Mouse (Mus musculus) embryonic fibroblast, embryonic 13.5 days (primary cell): ENCODE results near the gene Il12rb1. TPM values are rescaled to one million over a fixed set of nuclear protein-coding genes. Genes with fewer than 3 reads are reported as not detected.

Source experiments
- H3K27ac ChIP-seq: 2 replicates; pipeline ENCODE4 v1.5.1; 2012; ENCODE audit warnings: low read length, control low read depth, inconsistent platforms; ENCODE audit not compliant: insufficient read depth
- H3K4me1 ChIP-seq: 2 replicates; pipeline ENCODE4 v1.6.1; 2011; ENCODE audit warnings: low read length; ENCODE audit not compliant: control insufficient read depth, insufficient read depth
- H3K4me3 ChIP-seq: 2 replicates; pipeline ENCODE4 v1.5.1; 2011; ENCODE audit warnings: mild to moderate bottlenecking, control low read depth, low read length; ENCODE audit not compliant: insufficient read depth
- CTCF ChIP-seq: IDR thresholded peaks from 2 replicates; pipeline ENCODE4 v1.5.1; 2011; ENCODE audit warnings: mild to moderate bottlenecking, control low read depth, low read length, moderate library complexity, borderline replicate concordance; ENCODE audit not compliant: insufficient read depth
- POLR2A ChIP-seq: IDR thresholded peaks from 2 replicates; pipeline ENCODE4 v1.6.1; 2011; ENCODE audit warnings: low read depth, mild to moderate bottlenecking, control low read depth, low read length, moderate library complexity
- polyA plus RNA-seq: library from polyadenylated mRNA; stranded (reverse); fragments of >200 nt; gene quantifications from 2 replicates; pipeline ENCODE4 v1.2.4, GENCODE M21; 2011; ENCODE audit warnings: low read depth; ENCODE audit not compliant: missing spikeins, insufficient read length

Il12rb1 gene
- polyA plus RNA-seq, 1 experiment, result not detected

DNA sequence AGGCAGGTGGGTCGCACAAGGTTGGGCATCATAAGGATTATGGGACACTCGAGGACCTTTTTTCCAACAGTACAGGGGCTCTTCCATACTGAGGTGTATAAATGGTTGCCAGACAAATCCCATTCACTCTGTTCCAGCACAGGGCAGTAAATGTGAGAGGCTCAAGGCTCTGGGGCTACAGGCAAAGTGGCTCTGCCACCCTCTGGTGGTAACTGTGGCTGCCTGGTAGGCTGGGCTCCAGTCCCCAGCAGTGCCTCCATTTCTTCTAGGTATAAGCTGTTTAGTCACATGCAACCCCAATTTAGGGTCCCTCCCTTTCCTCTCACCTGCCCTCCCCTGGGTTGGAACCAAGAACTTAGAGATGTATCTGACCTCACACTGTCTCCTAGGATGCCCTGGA is 12.9 kb upstream of the Il12rb1 start:
- H3K4me3 ChIP-seq, result no peak overlapping the region
- H3K27ac ChIP-seq, result no peak overlapping the region
- peak; percentile 22; the same call in 1 of the 2 replicates for TF ChIP-seq CTCF
- no peak for TF ChIP-seq POLR2A
- H3K4me1 ChIP-seq, result no peaks in the 10 kb centered on the region

DNA sequence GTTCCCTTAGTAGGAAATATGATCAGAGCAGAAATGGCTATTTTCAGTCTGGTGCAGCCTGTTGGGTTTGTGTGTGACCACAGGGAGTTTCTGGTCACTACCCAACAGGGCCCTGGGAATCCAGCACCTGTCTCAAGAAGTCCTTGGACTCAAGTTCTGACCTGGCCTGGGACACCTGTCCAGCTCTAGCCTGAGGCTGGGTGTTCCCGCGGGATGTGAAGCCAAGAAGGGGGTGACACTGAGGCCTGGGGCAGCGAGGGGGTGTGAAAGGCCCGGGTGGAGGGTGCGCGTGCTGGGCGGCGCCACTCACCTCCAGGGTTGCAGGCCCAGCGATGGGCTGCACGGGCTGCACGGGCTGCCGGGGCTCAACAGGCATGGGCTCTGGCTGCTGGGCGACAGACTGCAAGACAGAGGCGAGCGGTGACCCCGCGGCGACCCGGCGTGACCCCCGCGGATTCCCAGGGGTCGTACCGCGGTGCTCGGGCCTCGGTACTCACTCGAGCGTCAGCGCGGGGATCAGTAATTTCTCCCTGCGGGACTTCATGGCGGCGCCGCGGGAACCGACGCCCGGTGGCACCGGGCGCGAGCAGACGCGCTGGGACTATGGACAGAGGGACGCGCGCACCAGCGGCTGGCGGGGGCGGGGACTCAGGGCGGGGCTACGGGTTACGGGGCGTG is 11.7 kb upstream of the Il12rb1 start:
- TF ChIP-seq POLR2A, result no peak
- Histone ChIP-seq H3K4me1 (no peaks in the 10 kb centered on the region), H3K27ac (no peak overlapping the region), H3K4me3 (peak overlapping the region; percentile 47)

- no peaks in the 10 kb centered on the region for H3K4me1 ChIP-seq
- peak overlapping the region; percentile 43 for H3K4me3 ChIP-seq
- no peak overlapping the region for H3K27ac ChIP-seq
- TF ChIP-seq CTCF (no peak), POLR2A (no peak; the same call in 1 of the 2 replicates)
These were observed 10.9 kb upstream of the Il12rb1 start for GRCm38 (mm10) chr8:70797081-70798070.

- Histone ChIP-seq H3K4me1 (no peaks in the 10 kb centered on the region), H3K4me3 (0 out of 2 replicates have a peak overlapping the region, but pooled peaks have one; percentile 43), H3K27ac (no peak overlapping the region)
- TF ChIP-seq POLR2A (no peak), CTCF (no peak)
These were observed 10.0 kb upstream of the Il12rb1 start for GRCm38 (mm10) chr8:70798281-70798680.

- Histone ChIP-seq H3K4me1 (no peaks in the 10 kb centered on the region), H3K4me3 (no peak overlapping the region), H3K27ac (no peak overlapping the region)
- TF ChIP-seq POLR2A (no peak), CTCF (no peak)
These were observed 7.6 kb upstream of the Il12rb1 start for GRCm38 (mm10) chr8:70800648-70801047.

DNA sequence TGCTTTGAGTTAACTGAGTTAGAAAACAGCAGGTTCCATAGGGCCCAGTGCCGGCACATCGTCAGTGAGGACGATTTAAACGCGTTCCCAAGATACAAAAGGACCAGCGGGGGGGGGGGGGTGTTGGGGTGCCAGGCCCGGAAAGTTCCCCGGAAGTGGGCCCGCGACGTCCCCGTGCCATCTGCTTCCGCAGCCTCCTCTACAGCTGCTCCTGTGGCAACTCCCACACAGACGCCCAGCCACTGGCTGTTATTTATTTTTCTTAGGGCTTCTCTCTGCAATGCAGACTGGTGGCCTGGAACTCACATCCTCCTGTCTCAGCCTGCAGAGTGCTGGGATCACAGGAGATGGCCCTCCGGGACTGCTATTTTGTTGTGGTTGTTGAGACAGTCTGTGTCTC is 7.1 kb upstream of the Il12rb1 start:
- TF ChIP-seq CTCF, result no peak
- TF ChIP-seq POLR2A, result no peak
- H3K4me1 ChIP-seq, result no peaks in the 10 kb centered on the region
- no peak overlapping the region for H3K4me3 ChIP-seq
- no peak overlapping the region for H3K27ac ChIP-seq

- Histone ChIP-seq H3K4me1 (no peaks in the 10 kb centered on the region), H3K4me3 (no peak overlapping the region), H3K27ac (no peak overlapping the region)
- TF ChIP-seq POLR2A, result no peak
- no peak for TF ChIP-seq CTCF
These were observed 6.4 kb upstream of the Il12rb1 start for GRCm38 (mm10) chr8:70801830-70802229.

- Histone ChIP-seq H3K4me1 (no peaks in the 10 kb centered on the region), H3K27ac (no peak overlapping the region), H3K4me3 (no peak overlapping the region)
- TF ChIP-seq CTCF (no peak), POLR2A (no peak)
These were observed 5.3 kb upstream of the Il12rb1 start for GRCm38 (mm10) chr8:70802786-70803510.

DNA sequence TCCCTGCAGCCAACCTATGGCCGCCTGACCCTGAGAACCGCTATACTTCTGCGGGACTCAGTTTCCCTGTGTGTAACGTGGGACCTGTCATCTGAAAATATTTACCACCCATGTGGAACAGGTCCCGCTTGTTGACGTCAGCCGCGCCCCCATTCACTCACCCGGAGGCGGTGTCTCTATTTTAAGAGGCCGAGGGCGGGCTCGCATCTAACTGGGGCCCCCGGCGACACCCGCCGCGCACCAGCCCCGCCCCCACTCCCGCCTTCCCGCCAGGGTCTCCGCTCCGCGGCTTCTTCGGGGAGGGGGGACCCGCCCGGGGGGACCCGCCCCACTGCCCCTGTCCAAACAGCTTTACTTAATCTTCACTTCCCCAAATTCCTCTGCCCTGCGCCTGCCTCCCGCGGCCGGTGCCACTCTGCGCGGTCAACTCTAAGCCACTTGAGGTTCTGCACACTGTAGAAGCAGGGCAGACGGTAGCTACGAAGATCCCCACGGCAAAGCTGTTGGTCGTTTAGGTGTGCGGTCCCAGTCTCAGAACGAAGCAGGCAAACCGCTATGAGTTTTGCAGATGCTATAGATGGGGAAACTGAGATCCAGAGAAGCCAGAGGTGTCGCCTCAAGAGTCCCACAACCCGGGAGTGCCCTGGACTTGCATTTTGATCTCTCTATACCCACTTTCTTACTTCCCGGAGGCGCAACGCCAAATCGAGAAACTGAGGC is 4.3 kb upstream of the Il12rb1 start:
- no peak for TF ChIP-seq CTCF
- no peak for TF ChIP-seq POLR2A

More for the DNA sequence above, 4.3 kb upstream of the Il12rb1 start:
- H3K4me1 ChIP-seq, result no peaks in the 10 kb centered on the region
- H3K27ac ChIP-seq, result no peak overlapping the region
- H3K4me3 ChIP-seq, result peak overlapping the region; percentile 51
